Mouse (Mus musculus) testis, adult 2 months (tissue): ENCODE results near the gene Adcy10. TPM values are rescaled to one million over a fixed set of nuclear protein-coding genes. Genes with fewer than 3 reads are reported as not detected.

Experiments
- H3K27ac ChIP-seq: fragments of 200-500 bp; 2 replicates; pipeline ENCODE4 v1.5.1; 2012; ENCODE audit warnings: low read depth, low read length; ENCODE audit not compliant: control insufficient read depth, insufficient read depth
- H3K27me3 ChIP-seq: fragments of 200-500 bp; 2 replicates; pipeline ENCODE4 v1.6.1; 2012; ENCODE audit warnings: mild to moderate bottlenecking, low read length, moderate library complexity; ENCODE audit not compliant: control insufficient read depth, insufficient read depth
- H3K36me3 ChIP-seq: fragments of 200-500 bp; 2 replicates; pipeline ENCODE4 v1.6.1; 2012; ENCODE audit warnings: mild to moderate bottlenecking, low read length; ENCODE audit not compliant: control insufficient read depth, insufficient read depth
- H3K4me1 ChIP-seq: fragments of 200-500 bp; 2 replicates; pipeline ENCODE4 v1.6.1; 2012; ENCODE audit warnings: low read length; ENCODE audit not compliant: control insufficient read depth, insufficient read depth
- H3K4me3 ChIP-seq: fragments of 200-500 bp; 2 replicates; pipeline ENCODE4 v1.5.1; 2012; ENCODE audit warnings: low read depth, mild to moderate bottlenecking, low read length, moderate library complexity, mixed read lengths; ENCODE audit not compliant: control insufficient read depth
- CTCF ChIP-seq: fragments of 200-500 bp; IDR thresholded peaks from 2 replicates; pipeline ENCODE4 v1.5.1; 2012; ENCODE audit warnings: low read depth, mild to moderate bottlenecking, inconsistent platforms, low read length, moderate library complexity; ENCODE audit not compliant: control insufficient read depth, insufficient read depth, insufficient replicate concordance
- POLR2A ChIP-seq: fragments of 200-500 bp; IDR thresholded peaks from 2 replicates; pipeline ENCODE4 v1.6.1; 2012; ENCODE audit warnings: low read depth, mild to moderate bottlenecking, inconsistent platforms, low read length, moderate library complexity; ENCODE audit not compliant: control insufficient read depth
- polyA plus RNA-seq: library from polyadenylated mRNA; depleted of rRNA; stranded (reverse); fragments of >200 nt; gene quantifications from 2 replicates; pipeline ENCODE4 v1.2.3, GENCODE M21; 2012

Adcy10 gene
- polyA plus RNA-seq, 1 experiment = 86.7 TPM

DNA sequence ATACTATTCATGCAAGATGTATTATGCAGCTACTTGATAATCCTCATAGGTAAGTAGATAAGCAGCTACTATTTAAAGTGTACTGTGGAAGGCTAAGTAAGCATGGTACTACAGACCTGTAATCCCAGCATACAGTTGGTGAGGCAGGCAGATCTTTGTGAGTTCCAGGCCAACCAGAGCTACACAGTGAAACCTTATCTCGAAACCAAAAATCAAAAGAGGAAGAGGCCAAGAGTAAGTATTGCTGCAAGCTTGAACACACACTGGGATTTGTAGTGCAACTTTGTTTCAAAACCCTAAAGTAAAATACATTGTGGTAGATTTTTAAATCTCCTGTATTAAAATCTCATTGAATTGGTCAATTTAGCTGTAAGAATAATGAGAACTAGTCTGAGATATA is 13.5 kb upstream of the Adcy10 start:
- no peaks in the 10 kb centered on the region for H3K4me1 ChIP-seq
- no peaks in the 10 kb centered on the region for H3K36me3 ChIP-seq
- H3K27me3 ChIP-seq = no peaks in the 10 kb centered on the region
- H3K27ac ChIP-seq = no peak overlapping the region
- no peak for TF ChIP-seq CTCF
- no peak for TF ChIP-seq POLR2A
- H3K4me3 ChIP-seq = no peak overlapping the region

DNA sequence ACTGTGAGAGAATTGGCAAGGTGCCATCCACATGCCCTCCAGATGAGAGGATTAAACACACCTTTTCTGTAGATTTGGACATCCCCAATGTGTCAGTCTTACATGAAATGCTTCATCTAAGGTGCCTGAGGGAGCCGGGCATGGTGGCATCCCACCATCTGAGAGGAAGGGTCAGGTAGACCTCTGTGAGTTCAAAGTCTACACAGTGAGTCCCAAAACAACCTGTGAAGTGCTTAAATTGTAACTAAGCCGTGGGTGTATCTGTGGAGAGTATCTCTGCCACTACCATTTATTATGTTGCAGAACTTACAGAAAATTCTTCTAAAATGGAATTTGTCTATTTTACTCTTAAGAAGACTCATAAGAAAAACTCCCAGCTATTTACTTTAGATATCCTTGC is 1.1 kb downstream of the Adcy10 start:
- H3K27me3 ChIP-seq = no peaks in the 10 kb centered on the region
- peaks cover 2% of the 10 kb centered on the region; the same call in 1 of the 2 replicates for H3K4me1 ChIP-seq

DNA sequence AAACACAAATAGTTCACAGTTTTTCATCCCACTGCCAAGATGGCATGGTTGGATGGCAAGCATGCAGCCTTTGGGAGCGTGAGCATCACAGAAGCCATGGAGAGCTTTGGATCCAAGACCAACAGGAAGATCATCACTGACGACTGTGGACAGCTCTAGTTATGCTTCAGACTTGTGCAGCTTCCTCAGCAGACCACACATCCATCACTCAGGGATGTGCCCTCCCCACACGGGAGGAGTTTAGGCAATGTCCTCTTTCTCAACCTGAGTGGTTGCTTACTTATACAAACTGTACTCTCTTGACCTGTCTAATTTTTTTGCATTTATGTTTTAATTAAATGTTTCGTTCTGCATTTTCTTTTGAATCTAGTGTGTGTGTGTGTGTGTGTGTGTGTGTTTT is 4.2 kb downstream of the Adcy10 start:
- H3K27me3 ChIP-seq = no peaks in the 10 kb centered on the region
- H3K4me1 ChIP-seq = peaks cover 2% of the 10 kb centered on the region; the same call in 1 of the 2 replicates
- TF ChIP-seq POLR2A = no peak
- TF ChIP-seq CTCF = no peak
- H3K27ac ChIP-seq = no peak overlapping the region
- peaks cover 3% of the 10 kb centered on the region; the same call in 1 of the 2 replicates for H3K36me3 ChIP-seq
- no peak overlapping the region for H3K4me3 ChIP-seq

More for the DNA sequence above, 1.1 kb downstream of the Adcy10 start:
- Histone ChIP-seq H3K27ac (peak overlapping the region; percentile 32; the same call in 1 of the 2 replicates), H3K4me3 (peak overlapping the region; percentile 81), H3K36me3 (peaks cover 3% of the 10 kb centered on the region; the same call in 1 of the 2 replicates)
- TF ChIP-seq POLR2A (no peak), CTCF (no peak)

DNA sequence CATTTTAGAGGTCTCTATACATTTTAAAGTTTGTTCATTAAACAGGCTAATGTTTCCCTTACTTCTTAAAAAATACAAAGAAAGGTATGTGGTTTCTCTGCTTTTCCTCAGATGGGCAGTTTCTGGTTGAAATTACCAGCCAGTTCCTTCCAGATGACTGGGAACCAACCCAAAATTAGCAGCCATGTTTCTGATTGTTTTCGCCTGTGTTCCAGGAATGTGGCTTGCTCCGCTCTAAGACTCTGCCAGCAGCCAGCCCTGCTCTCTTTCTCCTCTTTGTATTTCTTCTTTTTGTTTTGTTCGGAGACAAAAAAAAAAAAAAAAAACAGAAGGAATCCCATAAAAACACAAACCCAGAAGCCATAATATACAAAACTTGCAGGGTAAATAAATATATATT is 13.9 kb downstream of the Adcy10 start:
- no peaks in the 10 kb centered on the region for H3K36me3 ChIP-seq
- TF ChIP-seq CTCF (no peak), POLR2A (no peak)
- H3K4me1 ChIP-seq = no peaks in the 10 kb centered on the region

DNA sequence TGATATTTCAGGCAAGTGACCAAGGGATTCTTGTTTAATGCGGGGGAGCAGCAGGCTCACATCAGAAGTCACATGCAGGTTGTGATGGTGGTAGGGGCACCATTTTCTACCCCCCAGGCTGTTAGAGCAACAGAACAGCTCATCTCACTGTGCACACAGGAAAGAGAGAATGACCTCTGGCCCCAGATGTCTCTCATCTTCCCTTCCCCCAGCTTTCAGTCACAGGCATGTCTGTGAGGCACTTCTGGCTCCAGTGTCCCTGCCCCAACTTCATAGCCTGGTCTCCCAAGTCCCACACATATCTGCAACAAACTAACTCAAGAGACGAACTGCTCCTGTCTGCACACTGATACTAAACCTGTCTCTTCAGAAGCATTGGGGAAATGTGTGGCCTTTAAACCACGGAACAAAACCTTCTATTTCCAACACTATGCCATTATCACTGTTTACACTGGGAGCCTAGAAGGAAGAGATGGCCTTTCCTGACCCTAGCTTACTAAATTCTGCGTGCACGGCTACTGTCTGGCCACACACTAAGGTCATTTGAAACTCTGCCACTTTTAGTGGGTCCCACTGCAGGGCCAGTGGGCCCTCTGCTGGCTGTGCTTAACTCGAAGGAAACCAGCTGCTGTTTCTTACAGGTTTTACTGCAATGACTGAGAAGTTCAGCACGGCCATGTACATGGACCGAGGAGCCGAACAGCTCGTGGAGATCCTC is 18.5 kb downstream of the Adcy10 start:
- H3K4me1 ChIP-seq = no peaks in the 10 kb centered on the region
- no peaks in the 10 kb centered on the region for H3K36me3 ChIP-seq

More for the DNA sequence above, 13.9 kb downstream of the Adcy10 start:
- Histone ChIP-seq H3K27ac (no peak overlapping the region), H3K27me3 (no peaks in the 10 kb centered on the region), H3K4me3 (no peak overlapping the region)

DNA sequence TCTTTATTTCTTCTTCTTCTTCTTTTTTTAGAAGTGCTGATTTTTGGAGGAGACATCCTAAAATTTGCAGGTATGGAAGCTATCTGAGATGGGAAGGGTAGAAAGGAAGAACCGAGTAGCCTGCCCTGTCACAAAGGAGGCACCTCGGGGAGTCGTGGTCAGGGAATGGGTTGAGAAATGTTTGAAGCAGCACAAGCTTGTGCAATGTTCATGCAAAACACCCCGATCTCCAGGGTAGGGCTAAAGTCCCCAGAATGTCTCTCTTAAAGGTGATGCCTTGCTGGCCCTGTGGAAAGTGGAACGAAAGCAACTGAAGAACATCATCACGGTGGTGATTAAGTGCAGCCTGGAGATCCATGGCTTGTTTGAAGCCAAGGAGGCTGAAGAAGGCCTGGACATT is 21.3 kb downstream of the Adcy10 start:
- no peaks in the 10 kb centered on the region for H3K4me1 ChIP-seq
- H3K27ac ChIP-seq = no peak overlapping the region
- TF ChIP-seq POLR2A = no peak
- no peak for TF ChIP-seq CTCF
- no peak overlapping the region for H3K4me3 ChIP-seq
- no peaks in the 10 kb centered on the region for H3K27me3 ChIP-seq
- H3K36me3 ChIP-seq = no peaks in the 10 kb centered on the region

More for the DNA sequence above, 18.5 kb downstream of the Adcy10 start:
- Histone ChIP-seq H3K27me3 (no peaks in the 10 kb centered on the region), H3K27ac (no peak overlapping the region), H3K4me3 (no peak overlapping the region)
- TF ChIP-seq POLR2A (no peak), CTCF (peak; percentile 28; the same call in 1 of the 2 replicates)

DNA sequence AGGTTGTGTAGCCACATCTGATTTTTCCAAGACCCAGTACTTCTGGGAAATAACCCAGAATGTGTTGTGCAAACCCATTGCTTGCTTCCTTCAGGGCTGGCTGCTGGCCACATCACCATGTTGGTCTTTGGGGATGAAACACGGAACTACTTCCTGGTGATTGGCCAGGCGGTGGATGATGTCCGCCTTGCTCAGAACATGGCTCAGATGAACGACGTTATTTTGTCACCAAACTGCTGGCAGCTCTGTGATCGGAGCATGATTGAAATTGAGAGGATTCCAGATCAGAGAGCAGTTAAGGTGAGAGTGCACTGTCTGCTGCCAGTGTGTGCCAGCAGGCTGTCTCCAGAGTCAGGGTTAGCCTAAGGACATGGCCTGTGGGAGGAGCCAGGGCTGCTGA is 25.2 kb downstream of the Adcy10 start:
- TF ChIP-seq CTCF = no peak
- TF ChIP-seq POLR2A = no peak
- no peaks in the 10 kb centered on the region for H3K27me3 ChIP-seq
- no peak overlapping the region for H3K4me3 ChIP-seq
- H3K4me1 ChIP-seq = no peaks in the 10 kb centered on the region
- no peaks in the 10 kb centered on the region for H3K36me3 ChIP-seq
- H3K27ac ChIP-seq = no peak overlapping the region

DNA sequence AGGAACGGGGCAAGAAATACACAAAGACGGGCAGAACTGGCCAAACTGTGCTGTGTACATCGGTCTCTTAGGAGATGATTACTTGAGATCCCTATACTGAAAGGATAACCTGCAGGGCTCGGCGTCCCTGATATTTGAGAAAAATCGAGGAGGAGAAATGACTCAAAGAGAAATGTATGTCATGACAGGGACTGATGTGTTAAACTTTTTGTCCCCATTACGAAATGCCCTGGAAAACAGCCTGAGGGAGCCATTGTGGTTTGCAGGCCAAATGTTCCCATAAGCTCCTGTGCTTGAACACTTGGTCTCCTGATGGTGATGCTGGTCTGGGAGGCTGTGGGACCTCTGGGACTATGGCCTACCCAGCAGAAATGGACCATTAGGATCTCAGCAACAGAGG is 35.7 kb downstream of the Adcy10 start:
- Histone ChIP-seq H3K27ac (no peak overlapping the region), H3K4me3 (no peak overlapping the region), H3K36me3 (no peaks in the 10 kb centered on the region), H3K4me1 (no peaks in the 10 kb centered on the region), H3K27me3 (no peaks in the 10 kb centered on the region)
- no peak for TF ChIP-seq CTCF
- no peak for TF ChIP-seq POLR2A
